Mouse (Mus musculus) forebrain, embryonic 16.5 days (tissue): Measurements from ENCODE around the gene Sub1. TPM values are rescaled to one million over a fixed set of nuclear protein-coding genes. Genes with fewer than 3 reads are reported as not detected.

ENCODE experiments used
- ATAC-seq: fragments of 200-750 bp; cut with Nextera tagmentation; 2 replicates; pipeline ENCODE4 v1.8.0; 2017; ENCODE audit warnings: mild to moderate bottlenecking, moderate library complexity
- H3K27ac ChIP-seq: fragments of 300-500 bp; sonication (generic); 2 replicates; pipeline ENCODE4 v1.5.1; 2014; ENCODE audit warnings: low read length, control low read depth
- H3K27me3 ChIP-seq: fragments of 300-500 bp; sonication (generic); replicated peaks from 2 replicates; pipeline ENCODE4 v1.6.1; 2014; ENCODE audit warnings: low read length; ENCODE audit not compliant: control insufficient read depth, insufficient read depth
- H3K36me3 ChIP-seq: fragments of 300-500 bp; sonication (generic); 2 replicates; pipeline ENCODE4 v1.6.1; 2014; ENCODE audit not compliant: control insufficient read depth, insufficient read depth
- H3K4me1 ChIP-seq: fragments of 300-500 bp; sonication (generic); replicated peaks from 2 replicates; pipeline ENCODE4 v1.6.1; 2014; ENCODE audit warnings: low read length; ENCODE audit not compliant: control insufficient read depth, insufficient read depth
- H3K4me2 ChIP-seq: fragments of 300-500 bp; sonication (generic); 2 replicates; pipeline ENCODE4 v1.6.1; 2014; ENCODE audit warnings: mild to moderate bottlenecking, low read length, control low read depth
- H3K4me3 ChIP-seq: fragments of 300-500 bp; sonication (generic); replicated peaks from 2 replicates; pipeline ENCODE4 v1.5.1; 2014; ENCODE audit warnings: mild to moderate bottlenecking, low read length, control low read depth
- H3K9ac ChIP-seq: fragments of 300-500 bp; sonication (generic); replicated peaks from 2 replicates; pipeline ENCODE4 v1.6.1; 2014; ENCODE audit warnings: low read depth, low read length, control low read depth
- H3K9me3 ChIP-seq: fragments of 300-500 bp; sonication (generic); 2 replicates; pipeline ENCODE4 v1.6.1; 2016; ENCODE audit warnings: low read length; ENCODE audit not compliant: control insufficient read depth
- WGBS: fragments of 180-500 bp; shearing (Covaris S2); extraction: QIAGEN DNeasy Blood & Tissue Kit; methylation state at CpG from one replicate; pipeline ENCODE4 v1.1.7; 2014; 5-methylcytosine and 5-hydroxymethylcytosine counted together
- polyA plus RNA-seq: library from polyadenylated mRNA; unstranded; fragments of >200 nt; fragmentation: Nextera tagmentation; extraction: Ambion mirVana; gene quantifications from 2 replicates; pipeline ENCODE4 v1.2.1, GENCODE M21; 2015

The Sub1 gene
- polyA plus RNA-seq, 1 experiment from 2014 or later, result 464 TPM

DNA sequence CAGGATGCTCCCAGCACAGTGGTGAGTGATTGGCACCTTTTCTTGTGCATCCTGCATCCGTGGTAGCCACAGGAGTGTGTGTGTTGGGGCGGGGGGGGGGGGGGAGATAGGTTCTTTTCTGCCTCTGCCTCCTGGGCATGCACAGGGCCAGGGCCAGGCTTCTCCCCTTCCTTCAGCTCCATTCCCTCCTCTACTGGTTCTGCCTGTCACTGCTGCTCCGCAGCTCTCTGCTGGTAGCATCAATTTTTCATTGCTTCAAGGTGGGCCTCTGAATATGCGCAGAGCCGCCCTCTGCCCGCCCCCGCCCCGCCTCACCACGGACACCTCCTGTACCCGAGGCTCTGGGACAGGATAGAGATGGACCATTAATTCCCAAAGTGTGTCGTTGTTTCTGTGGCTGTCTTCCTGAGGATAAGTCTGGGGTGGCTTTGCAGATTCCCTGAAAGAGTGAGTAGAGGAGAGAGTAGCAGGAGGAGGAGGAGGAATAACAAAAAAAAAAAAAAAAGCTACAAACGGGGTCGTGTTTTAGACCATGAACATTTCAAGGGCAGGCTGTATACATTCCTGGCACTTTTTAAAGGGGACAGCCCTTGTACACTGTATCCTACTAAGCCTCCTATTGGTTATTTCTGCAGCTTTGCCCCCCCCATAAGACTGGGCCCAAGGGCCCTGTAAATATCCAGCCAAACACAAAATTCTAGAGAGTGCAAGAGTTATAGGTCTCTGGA lies 21.1 kb upstream of the Sub1 start:
- Histone ChIP-seq H3K4me2 (no peak overlapping the region), H3K27me3 (no peaks in the 10 kb centered on the region), H3K4me3 (no peak overlapping the region), H3K27ac (no peak overlapping the region), H3K9ac (no peak overlapping the region), H3K36me3 (no peaks in the 10 kb centered on the region), H3K4me1 (no peaks in the 10 kb centered on the region), H3K9me3 (no peaks in the 10 kb centered on the region)
- WGBS, result 56% methylated on average over 13 of the region's 13 CpGs
- peak; percentile 8; the same call in 1 of the 2 replicates for ATAC-seq

DNA sequence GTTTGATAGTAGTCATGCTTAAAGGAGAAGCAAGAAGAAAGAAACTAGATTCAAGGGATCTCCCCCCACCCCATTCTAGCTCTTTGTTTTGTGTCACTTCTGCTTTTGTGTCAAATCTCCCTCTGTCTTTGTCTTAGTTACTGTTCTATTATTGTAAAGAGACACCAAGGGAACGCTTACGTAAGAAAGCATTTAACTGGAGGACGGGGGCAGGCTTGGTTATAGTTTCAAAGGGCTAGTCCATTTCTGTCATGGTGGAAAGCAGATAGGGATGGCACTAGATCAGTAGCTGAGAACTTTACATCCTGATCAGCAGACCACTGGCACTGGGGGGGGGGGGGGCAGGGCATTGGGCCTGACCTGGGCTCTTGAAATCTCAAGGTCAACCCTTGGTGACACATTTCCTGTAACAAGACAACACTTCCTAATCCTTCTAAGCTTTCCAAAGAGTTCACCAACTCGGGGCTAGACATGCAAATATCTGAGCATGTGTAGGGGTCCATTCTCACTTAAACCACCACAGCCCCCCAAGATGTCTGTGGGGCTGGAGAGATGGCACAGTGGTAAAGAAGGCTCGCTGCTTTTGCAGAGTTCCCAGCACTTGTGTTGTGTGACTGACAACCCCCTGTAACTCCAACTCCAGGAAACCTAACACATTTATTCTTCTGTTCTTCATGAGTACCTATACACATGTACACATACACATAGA lies 17.6 kb upstream of the Sub1 start:
- H3K4me1 ChIP-seq, result no peaks in the 10 kb centered on the region
- H3K36me3 ChIP-seq, result no peaks in the 10 kb centered on the region
- no peak overlapping the region for H3K4me2 ChIP-seq
- no peak overlapping the region for H3K27ac ChIP-seq
- H3K27me3 ChIP-seq, result no peaks in the 10 kb centered on the region
- WGBS, result 86% methylated on average over 5 of the region's 5 CpGs
- ATAC-seq, result no peak
- H3K9me3 ChIP-seq, result no peaks in the 10 kb centered on the region
- no peak overlapping the region for H3K9ac ChIP-seq
- no peak overlapping the region for H3K4me3 ChIP-seq

DNA sequence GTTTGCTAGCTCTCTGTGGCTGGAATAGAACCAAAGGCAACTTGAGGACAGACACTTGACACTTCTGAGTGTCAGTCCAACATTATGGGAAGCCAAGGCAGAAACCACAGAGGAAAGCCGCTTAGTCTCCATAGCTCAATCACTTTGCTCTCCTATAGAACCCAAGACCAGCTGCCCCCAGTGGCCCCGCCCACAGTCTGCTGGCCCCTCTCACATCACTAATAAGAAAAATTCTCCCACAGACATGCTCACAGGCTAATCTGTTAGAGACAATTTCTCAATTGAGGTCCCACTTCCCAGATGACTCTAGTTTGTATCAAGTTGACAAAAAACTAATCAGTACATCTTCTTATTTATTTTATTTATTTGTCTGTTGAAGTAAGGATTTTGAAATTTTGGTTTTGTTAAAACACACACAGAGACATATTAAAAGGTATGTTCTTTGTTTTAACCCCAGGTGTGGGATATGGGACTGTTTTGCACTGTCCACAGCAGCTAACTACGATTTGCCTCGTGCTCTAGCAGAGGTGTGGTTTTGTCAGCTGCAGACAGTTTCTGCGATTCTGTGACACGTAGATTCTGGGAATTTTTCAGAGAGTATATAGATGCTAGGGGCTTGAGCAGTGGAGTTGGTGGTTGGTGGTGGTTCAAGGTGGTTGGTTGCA lies 16.9 kb upstream of the Sub1 start:
- no peak overlapping the region for H3K4me2 ChIP-seq
- H3K9me3 ChIP-seq, result no peaks in the 10 kb centered on the region
- no peak overlapping the region for H3K9ac ChIP-seq
- H3K27ac ChIP-seq, result no peak overlapping the region
- 78% methylated on average over 6 of the region's 6 CpGs for whole genome bisulfite sequencing
- no peak overlapping the region for H3K4me3 ChIP-seq
- no peak for ATAC-seq
- no peaks in the 10 kb centered on the region for H3K27me3 ChIP-seq
- H3K36me3 ChIP-seq, result no peaks in the 10 kb centered on the region
- H3K4me1 ChIP-seq, result no peaks in the 10 kb centered on the region

DNA sequence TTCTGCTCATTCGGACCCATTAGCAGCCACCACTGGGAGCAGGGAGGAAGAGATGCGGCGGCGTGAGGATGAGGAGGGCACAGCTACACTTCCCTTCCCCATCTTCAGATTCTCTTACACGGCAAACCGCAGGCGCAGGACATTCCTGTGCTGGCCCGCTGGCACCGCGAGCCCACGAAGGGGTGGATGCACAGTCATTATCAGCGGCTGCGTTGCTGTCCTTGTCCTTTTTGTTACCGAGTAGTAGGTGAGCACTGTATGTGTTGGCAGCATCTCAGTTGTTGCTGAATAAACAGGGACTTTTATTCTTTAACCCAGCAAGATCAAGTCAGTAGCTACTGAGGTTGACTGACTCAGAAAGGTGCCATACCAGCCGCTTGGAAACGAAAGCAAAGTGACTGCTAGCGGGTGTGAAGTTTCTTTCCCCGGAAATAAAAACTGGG lies 13.8 kb upstream of the Sub1 start:
- 58% methylated on average over 18 of the region's 18 CpGs for WGBS
- Histone ChIP-seq H3K9me3 (no peaks in the 10 kb centered on the region), H3K4me3 (no peak overlapping the region; the same call in 1 of the 2 replicates), H3K27me3 (no peaks in the 10 kb centered on the region), H3K9ac (no peak overlapping the region), H3K4me2 (peak overlapping the region; percentile 30; the same call in 1 of the 2 replicates), H3K4me1 (no peaks in the 10 kb centered on the region), H3K27ac (no peak overlapping the region), H3K36me3 (no peaks in the 10 kb centered on the region)
- no peak for ATAC-seq

DNA sequence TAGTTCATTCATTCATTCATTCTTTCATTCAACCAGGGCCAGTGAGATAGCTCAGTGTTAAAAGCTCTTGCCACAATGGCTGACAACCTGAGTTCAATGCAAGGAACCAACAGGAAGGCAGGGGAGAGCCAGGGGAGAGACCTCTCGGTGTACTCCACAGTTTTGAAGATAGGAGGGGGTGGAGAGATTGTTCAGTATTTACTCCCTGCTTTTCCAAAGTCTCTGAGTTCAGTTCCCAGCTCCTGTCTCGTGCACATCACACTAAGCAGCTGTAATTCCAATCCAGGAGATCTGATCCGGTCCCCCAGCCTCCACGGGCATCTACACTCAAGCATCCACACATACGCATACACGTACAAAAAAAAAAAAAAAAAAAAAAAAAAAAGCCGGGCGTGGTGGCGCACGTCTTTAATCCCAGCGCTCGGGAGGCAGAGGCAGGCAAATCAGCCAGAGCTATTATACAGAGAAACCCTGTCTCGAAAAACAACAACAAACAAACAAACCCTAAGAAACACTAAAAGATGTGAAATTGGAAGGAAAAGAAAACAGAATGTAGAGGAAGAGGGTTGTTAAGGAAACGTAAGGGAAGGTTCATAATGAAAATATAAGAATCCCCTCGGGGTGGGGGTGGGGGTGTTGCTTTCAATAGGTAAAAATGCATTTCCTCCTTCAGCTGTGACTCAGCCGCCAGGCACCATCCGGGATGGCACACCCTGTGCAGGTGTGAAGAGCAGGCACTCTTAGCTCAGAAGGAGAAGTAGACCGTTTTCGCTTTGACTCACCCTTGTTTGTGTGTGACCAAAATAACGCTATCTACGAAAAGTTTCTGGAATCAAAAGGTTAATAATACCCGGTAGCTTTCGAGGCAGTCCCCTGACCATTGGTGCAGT lies 13.2 kb upstream of the Sub1 start:
- Histone ChIP-seq H3K27me3 (no peaks in the 10 kb centered on the region), H3K4me1 (no peaks in the 10 kb centered on the region), H3K4me3 (no peak overlapping the region; the same call in 1 of the 2 replicates), H3K4me2 (peak overlapping the region; percentile 30; the same call in 1 of the 2 replicates), H3K27ac (no peak overlapping the region), H3K9ac (no peak overlapping the region), H3K36me3 (no peaks in the 10 kb centered on the region), H3K9me3 (no peaks in the 10 kb centered on the region)
- no peak for ATAC-seq
- WGBS, result 80% methylated on average over 23 of the region's 23 CpGs

DNA sequence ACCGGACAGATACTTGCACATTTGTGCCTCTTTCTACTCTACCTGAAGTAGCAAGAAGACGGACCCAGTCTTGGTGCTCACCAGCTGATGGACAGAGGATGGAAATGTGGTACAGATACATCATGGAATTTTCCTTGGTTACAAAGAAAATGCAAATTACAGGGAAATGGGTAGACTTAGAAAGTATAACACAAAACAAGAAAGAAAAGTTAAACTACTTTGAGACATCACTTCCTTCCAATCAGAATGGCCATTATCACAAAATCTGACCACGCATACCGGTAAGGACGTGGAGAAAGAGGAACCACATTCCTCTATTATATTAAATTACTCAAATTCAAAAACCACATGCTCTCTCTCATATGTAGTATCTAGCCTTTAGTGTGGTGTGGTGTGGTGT lies 12.1 kb upstream of the Sub1 start:
- Histone ChIP-seq H3K36me3 (no peaks in the 10 kb centered on the region), H3K27ac (no peak overlapping the region), H3K9ac (no peak overlapping the region), H3K9me3 (no peaks in the 10 kb centered on the region), H3K4me2 (no peak overlapping the region), H3K27me3 (no peaks in the 10 kb centered on the region), H3K4me3 (no peak overlapping the region), H3K4me1 (no peaks in the 10 kb centered on the region)
- ATAC-seq, result no peak
- 97% methylated on average over 5 of the region's 5 CpGs for WGBS

DNA sequence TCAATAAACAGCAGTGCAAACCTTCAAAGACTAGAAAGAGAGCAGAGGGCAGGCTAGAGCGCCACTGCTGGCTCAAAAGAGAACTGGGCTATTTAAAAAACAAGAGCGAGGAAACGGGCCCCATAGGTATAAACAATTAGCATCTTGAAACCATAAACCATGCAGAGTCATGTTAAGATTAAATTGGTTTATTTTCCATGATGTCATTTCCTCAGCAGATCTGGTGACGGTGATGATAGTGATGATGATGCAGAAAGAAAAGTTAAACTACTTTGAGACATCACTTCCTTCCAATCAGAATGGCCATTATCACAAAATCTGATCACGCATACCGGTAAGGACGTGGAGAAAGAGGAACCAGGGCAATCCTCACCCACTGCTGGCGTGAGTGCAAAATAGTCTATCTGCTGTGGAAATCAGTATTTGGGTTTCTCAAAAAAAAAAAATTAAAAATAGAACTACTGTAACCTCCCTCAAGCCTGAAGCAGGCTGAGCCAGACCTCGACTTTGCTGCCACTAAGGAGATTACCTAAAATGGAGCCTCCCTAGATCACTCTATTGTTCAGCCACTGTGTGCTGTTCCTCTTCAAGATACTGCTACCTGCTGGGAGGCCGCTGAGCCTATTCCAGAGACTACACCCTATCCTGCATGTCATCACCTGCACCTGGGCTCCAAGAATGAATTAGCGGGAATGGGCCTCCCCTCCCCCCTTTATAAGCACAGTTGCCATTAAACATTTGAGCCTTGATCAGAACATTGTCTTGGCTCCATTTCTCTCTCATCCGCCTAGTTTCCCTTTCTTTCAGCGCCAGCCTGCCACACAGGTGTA lies 11.4 kb upstream of the Sub1 start:
- H3K27me3 ChIP-seq, result no peaks in the 10 kb centered on the region
- no peaks in the 10 kb centered on the region for H3K9me3 ChIP-seq
- H3K36me3 ChIP-seq, result no peaks in the 10 kb centered on the region
- H3K4me2 ChIP-seq, result no peak overlapping the region
- no peak for ATAC-seq
- H3K4me1 ChIP-seq, result no peaks in the 10 kb centered on the region
- H3K27ac ChIP-seq, result no peak overlapping the region
- WGBS, result 67% methylated on average over 13 of the region's 13 CpGs
- H3K9ac ChIP-seq, result no peak overlapping the region
- H3K4me3 ChIP-seq, result no peak overlapping the region

DNA sequence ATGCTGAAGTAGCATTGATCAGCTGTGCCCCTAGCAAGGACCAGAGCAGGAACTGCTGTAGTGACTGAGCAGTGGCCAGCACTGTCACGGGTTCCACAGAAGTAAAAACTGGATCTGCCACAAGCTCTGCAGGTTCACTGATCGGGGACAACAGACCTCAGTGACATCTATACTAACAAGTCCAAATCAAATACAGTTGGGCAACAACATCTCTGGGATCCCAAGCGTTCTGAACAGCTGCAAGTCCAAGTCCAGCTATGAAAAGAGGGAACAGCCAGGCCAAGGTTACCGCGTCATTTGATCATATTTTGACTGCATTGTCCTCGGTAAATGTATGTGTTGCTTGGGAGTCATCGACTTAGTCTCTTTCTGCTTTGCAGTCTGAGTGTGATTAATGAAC lies 10.6 kb upstream of the Sub1 start:
- 85% methylated on average over 7 of the region's 7 CpGs for WGBS
- H3K4me3 ChIP-seq, result no peak overlapping the region
- no peak overlapping the region for H3K4me2 ChIP-seq
- H3K27me3 ChIP-seq, result no peaks in the 10 kb centered on the region
- H3K4me1 ChIP-seq, result no peaks in the 10 kb centered on the region
- H3K9me3 ChIP-seq, result no peaks in the 10 kb centered on the region
- no peak overlapping the region for H3K9ac ChIP-seq
- no peak overlapping the region for H3K27ac ChIP-seq
- no peaks in the 10 kb centered on the region for H3K36me3 ChIP-seq
- ATAC-seq, result no peak
